Mouse (Mus musculus) liver, embryonic 16.5 days (tissue): ENCODE data around the gene Tmem63a. TPM values are rescaled to one million over a fixed set of nuclear protein-coding genes. Genes with fewer than 3 reads are reported as not detected.

Experiments
- ATAC-seq: fragments of 200-750 bp; cut with Nextera tagmentation; 2 replicates; pipeline ENCODE4 v1.8.0; 2017; ENCODE audit warnings: low read depth, mild to moderate bottlenecking, moderate number of reproducible peaks, moderate library complexity
- H3K27ac ChIP-seq: fragments of 300-500 bp; sonication (generic); 2 replicates; pipeline ENCODE4 v1.5.1; 2014; ENCODE audit warnings: mild to moderate bottlenecking, low read length
- H3K27me3 ChIP-seq: fragments of 300-500 bp; sonication (generic); 2 replicates; pipeline ENCODE4 v1.6.1; 2014; ENCODE audit warnings: low read depth, low read length, mixed read lengths; ENCODE audit not compliant: control insufficient read depth, insufficient read depth
- H3K36me3 ChIP-seq: fragments of 300-500 bp; sonication (generic); 2 replicates; pipeline ENCODE4 v1.6.1; 2014; ENCODE audit warnings: mild to moderate bottlenecking; ENCODE audit not compliant: control insufficient read depth, insufficient read depth
- H3K4me1 ChIP-seq: fragments of 300-500 bp; sonication (generic); 2 replicates; pipeline ENCODE4 v1.6.1; 2014; ENCODE audit warnings: low read depth, low read length, mixed read lengths; ENCODE audit not compliant: control insufficient read depth
- H3K4me2 ChIP-seq: fragments of 300-500 bp; sonication (generic); 2 replicates; pipeline ENCODE4 v1.6.1; 2014; ENCODE audit warnings: low read depth, low read length, mixed read lengths
- H3K4me3 ChIP-seq: fragments of 300-500 bp; sonication (generic); 2 replicates; pipeline ENCODE4 v1.5.1; 2014; ENCODE audit warnings: low read depth, mild to moderate bottlenecking, low read length
- H3K9ac ChIP-seq: fragments of 300-500 bp; sonication (generic); 2 replicates; pipeline ENCODE4 v1.6.1; 2014; ENCODE audit warnings: low read depth, low read length
- H3K9me3 ChIP-seq: fragments of 300-500 bp; sonication (generic); replicated peaks from 2 replicates; pipeline ENCODE4 v1.6.1; 2016; ENCODE audit warnings: low read length; ENCODE audit not compliant: control insufficient read depth
- WGBS: fragments of 180-500 bp; shearing (Covaris S2); extraction: QIAGEN DNeasy Blood & Tissue Kit; methylation state at CpG from one replicate; pipeline ENCODE4 v1.1.7; 2014; ENCODE audit not compliant: insufficient replicate concordance; 5-methylcytosine and 5-hydroxymethylcytosine counted together
- polyA plus RNA-seq: library from polyadenylated mRNA; unstranded; fragments of >200 nt; fragmentation: Nextera tagmentation; extraction: Ambion mirVana; gene quantifications from 2 replicates; pipeline ENCODE4 v1.2.1, GENCODE M21; 2015

Tmem63a gene
- polyA plus RNA-seq, 1 experiment from 2014 or later: 10.9 TPM

DNA sequence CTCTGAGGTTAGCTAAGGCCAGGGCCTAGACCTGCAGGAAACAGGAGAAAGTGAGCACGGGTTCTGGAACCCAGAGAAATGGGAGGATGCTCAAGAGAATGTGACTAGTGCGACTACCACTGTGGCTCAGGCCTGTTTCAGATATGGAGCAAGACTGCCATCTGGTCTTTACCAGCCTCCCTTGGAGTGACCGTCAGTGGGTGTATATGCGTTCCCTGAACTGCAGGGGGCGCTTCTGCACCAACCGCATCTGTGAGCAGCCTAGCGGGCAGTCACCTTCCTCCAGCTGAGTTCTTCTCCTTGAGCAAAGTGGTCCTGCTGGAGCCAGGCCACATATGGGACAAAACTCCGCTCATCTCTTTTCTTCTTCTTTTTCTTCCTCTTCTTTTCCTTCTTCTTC lies 22.5 kb upstream of the Tmem63a start:
- H3K27ac ChIP-seq: no peak overlapping the region
- WGBS: 29% methylated on average over 8 of the region's 8 CpGs
- peak; percentile 59 for ATAC-seq

DNA sequence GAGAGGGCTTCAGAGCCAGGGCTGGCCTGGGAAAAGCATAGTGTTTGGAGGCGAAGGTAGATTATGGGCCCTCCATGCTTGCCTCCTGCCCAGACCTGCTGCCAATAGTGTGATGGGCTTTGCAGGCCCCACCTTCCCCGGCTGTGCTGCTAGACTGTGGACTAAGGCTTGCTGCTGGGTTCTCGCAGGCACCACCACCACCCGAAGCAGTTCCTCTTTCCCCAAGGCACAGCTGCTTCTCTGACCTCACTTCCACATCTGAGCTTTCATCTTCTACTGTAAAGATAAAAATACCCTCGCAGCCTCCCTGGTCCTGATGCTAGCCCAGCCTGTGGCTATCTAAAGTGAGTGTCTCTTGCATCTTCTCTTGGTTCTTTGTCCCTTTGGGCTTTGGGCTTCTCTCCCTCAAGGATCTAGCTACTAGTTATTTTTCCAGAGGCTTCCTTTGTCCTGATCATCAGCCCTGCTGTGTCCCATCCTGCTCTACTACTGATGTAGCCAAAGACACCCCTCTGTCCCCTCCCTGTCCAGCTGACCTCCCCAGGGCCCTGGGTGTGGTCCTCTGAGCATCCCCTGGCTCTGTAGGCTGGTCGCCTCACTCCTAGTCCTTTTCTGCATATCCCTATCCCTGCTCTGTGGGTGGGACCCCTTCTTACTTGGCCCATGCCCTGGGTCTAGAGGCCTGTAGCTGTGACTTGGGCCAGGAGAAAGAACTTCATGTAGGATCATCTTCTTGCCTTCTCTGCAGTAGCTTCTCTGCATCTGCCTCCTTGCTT lies 19.7 kb upstream of the Tmem63a start:
- Histone ChIP-seq H3K4me1 (no peaks in the 10 kb centered on the region), H3K9me3 (no peaks in the 10 kb centered on the region), H3K4me2 (no peak overlapping the region), H3K9ac (no peak overlapping the region), H3K4me3 (no peak overlapping the region), H3K27ac (no peak overlapping the region), H3K27me3 (no peaks in the 10 kb centered on the region), H3K36me3 (no peaks in the 10 kb centered on the region)
- WGBS: 25% methylated on average over 6 of the region's 6 CpGs
- ATAC-seq: no peak

More for the DNA sequence above, 22.5 kb upstream of the Tmem63a start:
- no peak overlapping the region for H3K4me3 ChIP-seq
- H3K9ac ChIP-seq: no peak overlapping the region
- H3K9me3 ChIP-seq: no peaks in the 10 kb centered on the region
- H3K4me2 ChIP-seq: no peak overlapping the region
- H3K36me3 ChIP-seq: no peaks in the 10 kb centered on the region
- H3K27me3 ChIP-seq: no peaks in the 10 kb centered on the region
- no peaks in the 10 kb centered on the region; the same call in 1 of the 2 replicates for H3K4me1 ChIP-seq

DNA sequence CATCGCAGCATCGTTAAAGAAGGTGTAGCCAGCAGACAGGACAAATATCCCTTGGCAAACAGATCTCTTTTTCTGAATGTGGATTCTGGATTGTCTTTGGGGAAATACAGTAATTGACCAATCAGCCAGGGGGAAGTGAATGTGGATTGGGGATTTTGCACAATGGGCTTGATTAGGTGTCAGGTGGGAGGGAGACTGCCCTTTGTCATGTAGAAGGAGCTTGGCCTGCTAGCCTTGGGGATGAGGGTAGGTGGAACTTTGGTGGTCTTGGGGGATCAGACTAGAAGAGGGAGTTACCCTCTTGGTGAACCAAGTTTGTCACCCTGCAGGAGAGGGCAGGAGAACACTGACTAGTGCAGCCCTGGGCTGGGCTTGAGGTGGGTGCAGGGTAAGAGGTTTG lies 17.4 kb upstream of the Tmem63a start:
- no peaks in the 10 kb centered on the region for H3K4me1 ChIP-seq
- H3K4me2 ChIP-seq: no peak overlapping the region
- no peak for ATAC-seq
- H3K27me3 ChIP-seq: no peaks in the 10 kb centered on the region
- H3K36me3 ChIP-seq: no peaks in the 10 kb centered on the region
- no peak overlapping the region for H3K9ac ChIP-seq
- no peak overlapping the region for H3K27ac ChIP-seq
- WGBS: 69% methylated on average over 2 of the region's 2 CpGs
- H3K9me3 ChIP-seq: no peaks in the 10 kb centered on the region
- no peak overlapping the region for H3K4me3 ChIP-seq

DNA sequence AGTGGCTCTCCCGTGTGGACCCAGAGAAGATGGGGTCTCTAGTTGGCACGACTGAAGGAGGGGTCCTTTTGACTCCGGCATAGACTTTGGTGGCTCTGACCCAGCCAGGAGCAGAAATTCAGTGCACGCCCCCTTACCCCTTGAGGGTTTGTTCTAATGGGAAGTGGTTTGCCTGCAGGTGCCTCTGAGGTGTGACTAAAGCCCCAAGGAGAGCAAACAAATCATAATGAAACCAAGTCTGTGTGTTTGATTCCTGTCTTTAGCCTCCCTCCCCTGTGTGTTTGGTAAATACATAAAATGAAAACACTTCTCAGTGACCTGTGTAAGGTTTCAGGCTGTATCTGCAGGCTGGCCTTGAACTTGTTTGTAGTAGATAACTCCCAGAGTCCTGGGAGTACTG lies 15.9 kb upstream of the Tmem63a start:
- H3K27ac ChIP-seq: no peak overlapping the region
- no peak for ATAC-seq
- no peak overlapping the region for H3K4me3 ChIP-seq
- no peaks in the 10 kb centered on the region for H3K36me3 ChIP-seq
- H3K27me3 ChIP-seq: no peaks in the 10 kb centered on the region
- no peaks in the 10 kb centered on the region for H3K9me3 ChIP-seq
- WGBS: 63% methylated on average over 4 of the region's 4 CpGs
- H3K4me2 ChIP-seq: no peak overlapping the region
- no peak overlapping the region for H3K9ac ChIP-seq
- no peaks in the 10 kb centered on the region for H3K4me1 ChIP-seq

DNA sequence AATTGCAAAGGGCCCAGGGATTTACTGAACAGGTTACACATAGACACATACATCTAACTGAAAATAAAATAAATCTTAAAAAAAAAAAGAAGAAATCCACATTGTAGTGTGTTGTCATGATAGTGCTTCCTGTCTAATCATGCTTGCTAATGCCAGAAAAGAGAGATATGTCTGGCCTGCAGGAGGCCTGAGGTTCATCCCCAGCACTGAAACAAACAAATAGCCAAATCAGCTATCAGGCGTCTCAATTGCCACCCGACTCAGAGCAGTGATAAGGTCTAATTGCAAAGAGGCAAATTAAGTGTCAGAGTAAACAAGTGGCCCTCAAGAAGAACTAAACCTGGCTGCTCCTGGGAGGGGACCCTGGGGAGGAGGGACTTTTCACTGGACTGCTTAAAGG lies 12.5 kb upstream of the Tmem63a start:
- no peak for ATAC-seq
- H3K27ac ChIP-seq: no peak overlapping the region
- H3K27me3 ChIP-seq: peaks cover 4% of the 10 kb centered on the region; the same call in 1 of the 2 replicates
- 18% methylated on average over 2 of the region's 2 CpGs for WGBS
- no peak overlapping the region for H3K4me3 ChIP-seq
- H3K4me2 ChIP-seq: no peak overlapping the region
- H3K36me3 ChIP-seq: no peaks in the 10 kb centered on the region
- no peaks in the 10 kb centered on the region for H3K9me3 ChIP-seq
- H3K4me1 ChIP-seq: no peaks in the 10 kb centered on the region; the same call in 1 of the 2 replicates
- no peak overlapping the region for H3K9ac ChIP-seq

DNA sequence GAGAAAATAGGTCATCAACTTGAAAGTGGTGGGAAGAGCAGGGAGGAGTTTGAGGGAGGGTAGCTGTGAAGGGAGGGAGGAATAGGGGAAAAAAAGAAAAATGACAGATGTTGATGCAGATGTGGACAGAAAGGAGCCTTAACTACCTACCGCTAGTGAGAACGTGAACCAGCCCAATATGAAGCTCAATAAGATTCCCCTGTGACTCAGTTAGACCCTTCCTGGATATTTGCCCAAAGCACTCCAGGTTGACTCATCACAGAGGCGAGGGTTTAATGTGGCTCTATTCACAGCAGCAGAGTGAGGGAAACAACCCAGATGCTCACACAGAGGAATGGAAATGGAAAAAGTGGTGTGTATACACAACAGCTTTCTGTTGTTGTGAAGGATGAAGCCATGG lies 11.0 kb upstream of the Tmem63a start:
- Histone ChIP-seq H3K4me1 (peaks cover 4% of the 10 kb centered on the region), H3K27ac (no peak overlapping the region), H3K4me3 (no peak overlapping the region), H3K9me3 (no peaks in the 10 kb centered on the region), H3K27me3 (peaks cover 18% of the 10 kb centered on the region), H3K9ac (no peak overlapping the region), H3K36me3 (no peaks in the 10 kb centered on the region), H3K4me2 (no peak overlapping the region)
- WGBS: 74% methylated on average over 3 of the region's 3 CpGs
- ATAC-seq: no peak

DNA sequence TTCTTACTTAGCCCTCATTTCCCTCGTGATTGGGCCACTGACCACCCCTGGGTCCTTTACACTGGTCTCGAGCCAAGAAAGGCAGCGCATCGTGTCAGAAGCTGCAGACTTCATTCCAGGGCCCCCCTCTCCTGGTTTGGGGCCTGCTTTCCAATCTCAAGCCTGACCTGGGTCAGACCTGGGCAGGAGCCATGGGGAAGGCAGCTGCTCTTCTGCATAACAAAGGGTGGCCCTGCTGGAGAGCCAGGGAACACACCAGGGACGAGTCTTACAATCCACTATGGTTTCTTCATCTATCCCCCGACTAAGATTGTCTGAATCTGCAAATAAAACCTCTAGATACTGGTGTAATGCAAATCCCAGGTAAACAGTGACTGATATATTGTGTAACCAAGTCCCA lies 8.5 kb upstream of the Tmem63a start:
- WGBS: 45% methylated on average over 6 of the region's 6 CpGs
- no peak for ATAC-seq
- no peak overlapping the region for H3K4me2 ChIP-seq
- peaks cover 19% of the 10 kb centered on the region for H3K4me1 ChIP-seq
- H3K27me3 ChIP-seq: peaks cover 18% of the 10 kb centered on the region
- H3K4me3 ChIP-seq: no peak overlapping the region
- H3K9me3 ChIP-seq: no peaks in the 10 kb centered on the region
- H3K9ac ChIP-seq: no peak overlapping the region
- H3K27ac ChIP-seq: no peak overlapping the region
- H3K36me3 ChIP-seq: no peaks in the 10 kb centered on the region

DNA sequence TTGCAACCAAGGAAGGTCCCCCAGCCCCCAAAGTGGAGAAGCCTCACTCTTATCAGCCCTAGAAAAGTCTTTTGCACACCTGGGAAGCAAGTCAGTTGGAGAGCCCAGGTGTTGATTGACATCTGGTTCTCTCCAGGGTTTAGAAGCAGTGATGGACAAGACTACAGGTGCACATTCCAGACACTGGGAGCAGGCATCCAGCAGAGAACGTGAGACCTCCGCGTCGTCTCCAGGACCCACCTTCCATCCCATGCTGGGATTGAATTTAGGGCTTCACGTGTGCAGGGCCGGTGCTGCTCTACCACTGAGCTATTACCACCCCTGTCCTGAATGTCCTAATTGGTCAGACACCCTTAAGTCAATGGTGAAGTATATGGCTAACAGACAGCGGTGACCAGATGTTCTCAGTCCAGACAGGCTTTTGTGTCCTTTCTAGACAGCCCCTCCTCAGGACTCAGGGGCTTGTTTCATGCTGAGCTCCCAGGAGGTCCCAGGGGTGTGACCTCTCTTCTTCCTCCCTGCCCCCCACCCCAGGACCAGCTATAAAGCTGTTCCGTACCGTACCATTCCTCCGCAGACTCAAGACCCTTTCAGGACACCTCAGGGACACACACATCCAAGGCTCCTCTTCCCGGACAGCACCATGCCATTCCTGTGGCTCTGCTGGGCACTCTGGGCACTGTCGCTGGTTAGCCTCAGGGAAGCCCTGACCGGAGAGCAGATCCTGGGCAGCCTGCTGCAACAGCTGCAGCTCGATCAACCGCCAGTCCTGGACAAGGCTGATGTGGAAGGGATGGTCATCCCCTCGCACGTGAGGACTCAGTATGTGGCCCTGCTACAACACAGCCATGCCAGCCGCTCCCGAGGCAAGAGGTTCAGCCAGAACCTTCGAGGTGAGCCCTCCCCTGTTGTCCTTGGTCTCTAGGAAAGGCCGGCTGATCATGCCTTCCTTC lies 7.4 kb upstream of the Tmem63a start, which contains the start of gene Lefty1:
TSS of gene Lefty1 (plus strand) at position 556 of the 953 bp plus-strand sequence.
- H3K9ac ChIP-seq: no peak within 1 kb of the TSS
- 39% methylated on average over 21 of the region's 21 CpGs for WGBS
- ATAC-seq: no peak
- no peak within 1 kb of the TSS; the same call in 1 of the 2 replicates for H3K4me2 ChIP-seq
- peaks cover 19% of the 10 kb centered on the region for H3K4me1 ChIP-seq
- H3K27me3 ChIP-seq: peaks cover 18% of the 10 kb centered on the region
- no peaks in the 10 kb centered on the region for H3K9me3 ChIP-seq
- H3K36me3 ChIP-seq: no peaks in the 10 kb centered on the region
- no peak within 1 kb of the TSS for H3K27ac ChIP-seq
- no peak within 1 kb of the TSS for H3K4me3 ChIP-seq
